Mouse (Mus musculus) sigmoid colon, adult 10 weeks (tissue): ENCODE results near the gene Olfr844. TPM values are rescaled to one million over a fixed set of nuclear protein-coding genes. Genes with fewer than 3 reads are reported as not detected.

Experiments used
- polyA plus RNA-seq: library from polyadenylated mRNA; stranded (reverse); fragments of 350-450 nt; fragmentation: Illumina TruSeq; extraction: RNeasy Lipid Tissue Mini Kit (QIAGEN cat#74804); gene quantifications from one replicate; pipeline ENCODE4 v1.2.3, GENCODE M21; 2014; ENCODE audit warnings: low read depth, low replicate concordance

Olfr844 gene
- polyA plus RNA-seq = not detected

GRCm38 (mm10) chr9:19316047-19316446, at the start of gene Olfr844:
Gene Olfr844 (plus strand): TSS chr9:19316347.

GRCm38 (mm10) chr9:19336157-19336556, 20.0 kb downstream of the Olfr844 start, which contains the start of gene Olfr845:
Gene Olfr845 (plus strand): TSS chr9:19336457.

GRCm38 (mm10) chr9:19363905-19364304, 47.8 kb downstream of the Olfr844 start, which contains the start of gene Olfr846:
Gene Olfr846 (minus strand): TSS chr9:19364005.

Other genes with a start within 250 kb of the Olfr844 start
- 0.09 TPM for gene Olfr836, start 196.0 kb upstream of the Olfr844 start, polyA plus RNA-seq
- gene Olfr837, start 180.0 kb upstream of the Olfr844 start, polyA plus RNA-seq = not detected
- not detected for gene Olfr839-ps1, start 139.0 kb upstream of the Olfr844 start, polyA plus RNA-seq
- not detected for gene Olfr843, start 64.4 kb upstream of the Olfr844 start, polyA plus RNA-seq
- not detected for gene Olfr845, start 20.1 kb downstream of the Olfr844 start, polyA plus RNA-seq
- gene Olfr846, start 47.7 kb downstream of the Olfr844 start, polyA plus RNA-seq = not detected
- gene Olfr847, start 62.3 kb downstream of the Olfr844 start, polyA plus RNA-seq = not detected
- not detected for gene Olfr849, start 123.9 kb downstream of the Olfr844 start, polyA plus RNA-seq
- gene Olfr850, start 161.9 kb downstream of the Olfr844 start, polyA plus RNA-seq = not detected
- gene Olfr851, start 176.9 kb downstream of the Olfr844 start, polyA plus RNA-seq = not detected
- not detected for gene Olfr853, start 224.7 kb downstream of the Olfr844 start, polyA plus RNA-seq